Mouse (Mus musculus) kidney, postnatal 0 days (tissue): ENCODE data around the gene Epgn. TPM values are rescaled to one million over a fixed set of nuclear protein-coding genes. Genes with fewer than 3 reads are reported as not detected.

ENCODE experiments used
- ATAC-seq: fragments of 200-750 bp; cut with Nextera tagmentation; replicated peaks from 2 replicates; pipeline ENCODE4 v1.8.0; 2017; ENCODE audit warnings: low read depth, moderate number of reproducible peaks, moderate TSS enrichment, moderate library complexity; ENCODE audit not compliant: low FRiP score
- DNase-seq: peaks from one replicate; pipeline ENCODE4 v3.0.0-alpha.2; 2016; ENCODE audit warnings: low spot score
- H3K27ac ChIP-seq: fragments of 300-500 bp; sonication (generic); 2 replicates; pipeline ENCODE4 v1.5.1; 2014; ENCODE audit warnings: mild to moderate bottlenecking
- H3K27me3 ChIP-seq: fragments of 300-500 bp; sonication (generic); 2 replicates; pipeline ENCODE4 v1.6.1; 2014; ENCODE audit warnings: low read length, mixed read lengths; ENCODE audit not compliant: insufficient read depth
- H3K36me3 ChIP-seq: fragments of 300-500 bp; sonication (generic); 2 replicates; pipeline ENCODE4 v1.6.1; 2014; ENCODE audit warnings: low read length, mixed read lengths; ENCODE audit not compliant: insufficient read depth
- H3K4me1 ChIP-seq: fragments of 300-500 bp; sonication (generic); replicated peaks from 2 replicates; pipeline ENCODE4 v1.6.1; 2014; ENCODE audit warnings: antibody characterized with exemption, low read length, mixed read lengths; ENCODE audit not compliant: insufficient read depth
- H3K4me2 ChIP-seq: fragments of 300-500 bp; sonication (generic); 2 replicates; pipeline ENCODE4 v1.6.1; 2014; ENCODE audit warnings: mild to moderate bottlenecking, low read length, moderate library complexity, mixed read lengths
- H3K4me3 ChIP-seq: fragments of 300-500 bp; sonication (generic); replicated peaks from 2 replicates; pipeline ENCODE4 v1.5.1; 2014; ENCODE audit warnings: low read depth, low read length
- H3K9ac ChIP-seq: fragments of 300-500 bp; sonication (generic); 2 replicates; pipeline ENCODE4 v1.6.1; 2014; ENCODE audit warnings: low read depth, low read length
- H3K9me3 ChIP-seq: fragments of 300-500 bp; sonication (generic); replicated peaks from 2 replicates; pipeline ENCODE4 v1.6.1; 2016; ENCODE audit warnings: low read length, inconsistent platforms, mixed read lengths
- CTCF ChIP-seq: IDR thresholded peaks from 2 replicates; pipeline ENCODE4 v1.5.1; 2016; ENCODE audit warnings: antibody characterized with exemption, low read depth, mild to moderate bottlenecking, moderate library complexity
- WGBS: fragments of 180-500 bp; shearing (Covaris S2); extraction: QIAGEN DNeasy Blood & Tissue Kit; methylation state at CpG from one replicate; pipeline ENCODE4 v1.1.7; 2014; 5-methylcytosine and 5-hydroxymethylcytosine counted together
- polyA plus RNA-seq: library from polyadenylated mRNA; unstranded; fragments of >200 nt; fragmentation: Nextera tagmentation; extraction: Ambion mirVana; gene quantifications from 2 replicates; pipeline ENCODE4 v1.2.1, GENCODE M21; 2015

Epgn gene
- polyA plus RNA-seq, 1 experiment from 2014 or later: 0.11 TPM

GRCm38 (mm10) chr5:91075021-91075420 is 47.8 kb downstream of the Epgn start:
- no peaks in the 10 kb centered on the region for H3K4me1 ChIP-seq
- H3K4me3 ChIP-seq: no peak overlapping the region
- no peak overlapping the region for H3K27ac ChIP-seq
- peaks cover 5% of the 10 kb centered on the region; the same call in 1 of the 2 replicates for H3K27me3 ChIP-seq
- no peak overlapping the region for H3K9ac ChIP-seq
- no peak for TF ChIP-seq CTCF
- no peaks in the 10 kb centered on the region for H3K9me3 ChIP-seq
- WGBS: 64% methylated on average over 1 of the region's 1 CpGs
- H3K4me2 ChIP-seq: peak overlapping the region; percentile 52; the same call in 1 of the 2 replicates
- DNase-seq (no peak), ATAC-seq (no peak)
- no peaks in the 10 kb centered on the region for H3K36me3 ChIP-seq

- Histone ChIP-seq H3K4me3 (no peak overlapping the region), H3K4me1 (no peaks in the 10 kb centered on the region), H3K36me3 (no peaks in the 10 kb centered on the region), H3K27me3 (no peaks in the 10 kb centered on the region), H3K9ac (no peak overlapping the region), H3K4me2 (no peak overlapping the region), H3K9me3 (no peaks in the 10 kb centered on the region), H3K27ac (no peak overlapping the region)
- DNase-seq (no peak), ATAC-seq (no peak)
- WGBS: 62% methylated on average over 5 of the region's 5 CpGs
- TF ChIP-seq CTCF: no peak
Measured at GRCm38 (mm10) chr5:91083016-91083415, 55.8 kb downstream of the Epgn start.

Other genes starting within 250 kb of the Epgn start
- 0.12 TPM in 1 of 2 replicates, not detected in the other for gene Cxcl3, start 241.4 kb upstream of the Epgn start, polyA plus RNA-seq
- 0.07 TPM in 1 of 2 replicates, not detected in the other for gene Cxcl15, start 232.9 kb upstream of the Epgn start, polyA plus RNA-seq
- gene Cxcl1, start 136.2 kb upstream of the Epgn start, polyA plus RNA-seq: 1.0 and 1.3 TPM in 2 replicates
- gene Cxcl2, start 123.6 kb upstream of the Epgn start, polyA plus RNA-seq: 0.17 TPM in 1 of 2 replicates, not detected in the other
- gene Mthfd2l, start 96.3 kb upstream of the Epgn start, polyA plus RNA-seq: 74.1 and 90.5 TPM in 2 replicates
- 0.03 TPM in 1 of 2 replicates, not detected in the other for gene Ereg, start 47.2 kb downstream of the Epgn start, polyA plus RNA-seq
- gene Areg, start 112.1 kb downstream of the Epgn start, polyA plus RNA-seq: 0.14 and 0.34 TPM in 2 replicates